Mouse (Mus musculus) cerebellum, adult 11-12 months (tissue): ENCODE measurements around the gene Defa22.
"Not testable (repeated sequence)": the region's sequence is repeated elsewhere in the genome, so short reads cannot be mapped to it uniquely, and the experiment has no call there.

Source experiments
- DNase-seq: peaks from one replicate; pipeline ENCODE4 v3.0.0; 2022

Gene Defa22

DNA sequence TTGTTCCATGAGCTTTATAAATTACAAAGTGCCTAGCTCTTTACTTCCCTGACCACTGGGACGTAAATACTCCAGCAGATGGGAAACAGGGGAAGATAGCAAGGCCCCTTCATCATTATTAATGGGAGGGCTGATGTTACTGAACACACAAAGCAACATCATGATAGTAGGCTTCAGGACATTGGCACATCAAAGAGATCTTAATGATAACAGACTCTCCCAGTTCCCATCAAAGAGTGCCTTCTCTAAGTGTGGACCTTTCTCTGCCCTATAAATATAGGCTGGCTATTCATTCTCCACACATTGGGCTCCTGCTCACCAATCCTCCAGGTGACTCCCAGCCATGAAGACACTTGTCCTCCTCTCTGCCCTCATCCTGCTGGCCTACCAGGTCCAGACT is at the start of gene Defa22:
Gene Defa22, plus strand, starts transcription at position 301 of the 400 bp plus-strand sequence.
- DNase-seq = not testable (repeated sequence)

DNA sequence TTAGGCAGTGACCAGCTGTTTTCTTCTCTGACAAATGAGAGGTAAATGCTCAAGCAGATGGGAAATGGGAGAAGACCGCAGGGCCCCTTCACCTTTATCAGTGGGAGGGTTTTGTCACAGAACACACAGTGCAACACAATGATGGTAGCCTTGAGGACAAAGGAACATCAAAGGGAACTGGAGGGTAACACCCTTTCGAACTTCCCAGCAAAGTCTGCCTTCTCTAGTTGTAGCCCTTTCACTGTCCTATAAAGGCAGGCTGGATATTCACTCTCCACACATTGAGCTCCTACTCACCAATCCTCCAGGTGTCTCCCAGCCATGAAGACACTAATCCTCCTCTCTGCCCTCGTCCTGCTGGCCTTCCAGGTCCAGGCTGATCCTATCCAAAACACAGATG is 27.7 kb upstream of the Defa22 start, which contains the start of gene Defa30:
Gene Defa30, plus strand, starts transcription at position 301 of the 400 bp plus-strand sequence.
- not testable (repeated sequence) for DNase-seq

DNA sequence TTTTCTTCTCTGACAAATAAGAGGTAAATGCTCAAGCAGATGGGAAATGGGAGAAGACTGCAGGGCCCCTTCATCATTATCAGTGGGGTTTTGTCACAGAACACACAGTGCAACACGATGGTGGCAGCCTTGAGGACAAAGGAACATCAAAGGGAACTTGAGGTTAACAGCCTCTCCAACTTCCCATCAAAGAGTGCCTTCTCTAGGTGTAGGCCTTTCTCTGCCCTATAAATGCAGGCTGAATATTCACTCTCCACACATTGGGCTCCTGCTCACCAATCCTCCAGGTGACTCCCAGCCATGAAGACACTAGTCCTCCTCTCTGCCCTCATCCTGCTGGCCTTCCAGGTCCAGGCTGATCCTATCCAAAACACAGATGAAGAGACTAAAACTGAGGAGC is 29.2 kb downstream of the Defa22 start, which contains the start of gene Defa31:
Gene Defa31, plus strand, starts transcription at position 301 of the 400 bp plus-strand sequence.
- not testable (repeated sequence) for DNase-seq

DNA sequence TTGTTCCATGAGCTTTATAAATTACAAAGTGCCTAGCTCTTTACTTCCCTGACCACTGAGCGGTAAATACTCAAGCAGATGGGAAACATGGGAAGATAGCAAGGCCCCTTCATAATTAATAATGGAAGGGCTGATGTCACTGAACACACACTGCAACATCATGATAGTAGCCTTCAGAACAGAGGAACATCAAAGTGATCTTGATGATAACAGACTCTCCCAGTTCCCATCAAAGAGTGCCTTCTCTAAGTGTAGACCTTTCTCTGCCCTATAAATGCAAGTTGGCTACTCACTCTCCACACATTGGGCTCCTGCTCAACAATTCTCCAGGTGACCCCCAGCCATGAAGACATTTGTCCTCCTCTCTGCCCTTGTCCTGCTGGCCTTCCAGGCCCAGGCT is 39.2 kb downstream of the Defa22 start, which contains the start of gene Gm15293:
Gene Gm15293, plus strand, starts transcription at position 301 of the 400 bp plus-strand sequence.
- not testable (repeated sequence) for DNase-seq
